Mouse (Mus musculus) mouse trophoblast stem cell (cell line): ENCODE data around the gene Oip5.
"Not testable (repeated sequence)": the region's sequence is repeated elsewhere in the genome, so short reads cannot be mapped to it uniquely, and the experiment has no call there.

ENCODE experiments used
- in situ Hi-C, 2 experiments: fragments of 300-500 bp; cut with MseI, MboI; formaldehyde crosslinking; loops; 2 replicates in 1 of 2; 3 replicates in 1 of 2; pipeline ENCODE4 v1.15.1; 2025

The Oip5 gene

DNA sequence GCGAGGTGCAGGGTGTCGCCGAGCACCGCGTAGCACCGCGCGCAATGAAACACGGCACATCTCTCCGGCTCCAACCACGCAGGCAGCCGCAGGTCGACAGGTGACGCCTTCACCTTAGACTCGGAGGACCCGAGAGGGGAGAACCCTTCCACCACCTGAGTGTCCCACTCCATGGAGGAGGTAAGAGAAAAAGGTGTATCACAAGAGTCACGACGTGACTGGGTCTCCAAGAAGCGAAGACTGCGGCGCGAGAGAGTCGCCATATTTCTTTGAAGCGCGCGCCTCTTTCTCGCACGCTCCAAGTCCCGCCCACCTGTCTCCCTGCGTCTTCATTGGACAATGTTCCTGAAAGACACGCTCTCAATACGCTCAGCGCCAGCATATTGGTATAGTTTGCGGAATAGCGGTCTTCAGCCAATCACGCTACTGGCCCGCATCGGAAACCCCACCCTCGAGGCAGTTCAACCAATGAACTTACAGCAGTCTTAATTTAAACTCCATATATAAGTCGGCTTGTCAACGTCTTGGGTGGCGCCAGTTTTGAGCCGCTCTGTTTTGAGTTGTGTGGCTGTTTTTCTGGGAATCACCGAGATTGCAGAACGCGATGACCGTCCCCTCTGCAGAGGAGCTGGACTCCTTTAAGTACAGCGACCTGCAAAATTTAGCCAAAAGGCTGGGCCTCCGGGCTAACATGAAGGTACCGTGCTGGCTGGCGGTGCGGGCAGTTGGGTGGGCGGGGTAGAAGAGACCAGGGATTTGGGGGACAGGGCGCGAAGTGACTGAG is at the start of gene Oip5, which contains the start of gene Nusap1:
Gene Oip5, minus strand, starts transcription at position 271 of the 784 bp plus-strand sequence.
Gene Nusap1, plus strand, starts transcription at position 100 of the 784 bp plus-strand sequence.
- in situ Hi-C loops: no loop called here

DNA sequence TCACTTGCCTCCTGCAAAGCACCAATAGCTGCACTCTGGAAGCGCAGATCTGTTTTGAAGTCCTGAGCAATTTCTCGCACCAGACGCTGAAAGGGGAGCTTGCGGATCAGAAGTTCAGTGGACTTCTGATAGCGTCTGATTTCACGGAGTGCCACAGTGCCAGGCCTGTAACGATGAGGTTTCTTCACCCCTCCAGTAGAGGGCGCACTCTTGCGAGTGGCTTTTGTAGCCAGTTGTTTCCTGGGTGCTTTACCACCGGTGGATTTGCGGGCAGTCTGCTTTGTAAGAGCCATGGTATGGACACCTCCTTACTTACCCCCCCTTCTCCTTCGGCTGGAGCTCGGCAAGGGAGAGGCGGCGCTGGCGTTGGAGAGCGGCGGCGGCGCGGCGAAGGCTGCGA is 47.5 kb upstream of the Oip5 start:
- in situ Hi-C loops: not testable (repeated sequence)

GRCm38 (mm10) chr2:119662220-119663182 is 44.2 kb upstream of the Oip5 start, which contains the start of gene Ndufaf1:
Ndufaf1 (minus strand) TSS chr2:119662827.
- in situ Hi-C loops: no loop called here

- in situ Hi-C loops: no loop called here
These were observed 26.0 kb upstream of the Oip5 start for GRCm38 (mm10) chr2:119644254-119644653.

GRCm38 (mm10) chr2:119641214-119641912 is 23.1 kb upstream of the Oip5 start:
- in situ Hi-C loops: no loop called here

DNA sequence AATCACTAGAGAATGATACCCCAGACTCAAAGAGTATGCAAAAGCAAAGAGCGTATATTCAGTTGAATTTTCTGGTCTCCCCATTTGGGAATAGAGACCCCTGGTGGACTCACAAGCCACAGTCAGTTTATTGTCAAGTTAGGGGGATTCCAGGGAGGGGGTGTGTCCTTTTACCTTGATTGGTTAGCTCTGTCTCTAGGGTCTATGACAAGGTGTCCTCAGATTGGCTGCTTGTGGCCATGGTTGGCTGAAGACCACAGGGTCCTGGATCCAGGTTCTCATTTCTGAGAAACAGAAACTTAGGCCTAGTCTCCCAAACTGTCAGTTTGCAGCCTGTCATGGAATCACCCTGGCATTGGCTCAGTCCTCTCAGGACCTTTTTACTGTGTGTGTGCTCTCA is 18.5 kb upstream of the Oip5 start:
- in situ Hi-C loops: no loop called here

GRCm38 (mm10) chr2:119621302-119621701 is 3.0 kb upstream of the Oip5 start:
- in situ Hi-C loops: no loop called here

DNA sequence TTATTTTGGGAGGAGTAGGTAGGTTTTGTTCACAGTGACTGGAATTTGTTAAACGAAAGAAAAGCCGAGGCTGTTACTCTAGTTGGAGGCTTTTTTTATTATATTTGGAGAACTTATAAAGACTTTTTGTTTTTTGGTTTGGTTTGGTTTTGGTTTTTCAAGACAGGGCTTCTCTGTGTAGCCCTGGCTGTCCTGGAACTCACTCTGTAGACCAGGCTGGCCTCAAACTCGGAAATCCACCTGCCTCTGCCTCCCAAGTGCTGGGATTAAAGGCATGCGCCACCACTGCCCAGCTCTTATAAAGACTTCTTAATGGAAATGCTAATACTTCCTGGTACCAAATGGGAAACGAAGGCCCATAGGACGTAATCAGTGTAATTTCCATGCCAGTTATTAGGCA is 733 bp upstream of the Oip5 start:
- in situ Hi-C loops: not testable (repeated sequence)

DNA sequence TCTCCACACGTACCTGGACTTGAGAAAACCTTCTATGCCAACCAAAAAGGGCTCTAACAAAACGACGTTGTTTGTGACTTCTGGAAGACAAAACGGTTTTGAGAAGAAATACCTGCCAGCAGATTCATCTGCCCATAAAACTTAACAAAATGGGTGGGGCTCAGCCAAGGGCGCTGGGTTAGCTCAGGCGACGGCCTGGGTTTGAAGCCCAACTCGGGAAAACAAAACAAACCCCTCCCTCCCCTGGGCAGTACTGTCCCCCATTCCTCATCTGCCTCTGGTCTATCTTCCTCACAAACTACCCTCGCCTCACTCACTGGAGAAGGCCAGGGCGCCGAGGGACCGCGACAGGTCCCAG is 449 bp downstream of the Oip5 start:
- in situ Hi-C loops: no loop called here

DNA sequence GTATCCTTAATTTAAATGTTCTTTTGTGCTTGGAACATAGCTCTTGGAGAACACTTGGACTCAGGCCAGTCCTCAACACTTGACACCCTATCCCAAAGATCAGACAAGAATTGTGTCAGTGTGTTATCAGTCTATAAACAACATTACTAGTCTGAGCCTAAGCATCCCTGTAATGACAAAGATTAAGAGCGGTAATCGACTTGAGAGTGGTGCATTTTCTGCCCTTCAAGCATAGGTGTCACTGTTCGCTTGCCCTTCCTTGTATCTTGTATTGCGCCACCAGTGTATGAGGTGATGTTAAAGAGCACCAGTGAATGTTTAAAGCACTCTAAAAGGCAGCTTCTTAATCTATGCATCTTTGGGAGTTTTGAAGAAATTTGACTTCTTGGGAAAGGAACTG is 11.2 kb downstream of the Oip5 start:
- in situ Hi-C loops: no loop called here

DNA sequence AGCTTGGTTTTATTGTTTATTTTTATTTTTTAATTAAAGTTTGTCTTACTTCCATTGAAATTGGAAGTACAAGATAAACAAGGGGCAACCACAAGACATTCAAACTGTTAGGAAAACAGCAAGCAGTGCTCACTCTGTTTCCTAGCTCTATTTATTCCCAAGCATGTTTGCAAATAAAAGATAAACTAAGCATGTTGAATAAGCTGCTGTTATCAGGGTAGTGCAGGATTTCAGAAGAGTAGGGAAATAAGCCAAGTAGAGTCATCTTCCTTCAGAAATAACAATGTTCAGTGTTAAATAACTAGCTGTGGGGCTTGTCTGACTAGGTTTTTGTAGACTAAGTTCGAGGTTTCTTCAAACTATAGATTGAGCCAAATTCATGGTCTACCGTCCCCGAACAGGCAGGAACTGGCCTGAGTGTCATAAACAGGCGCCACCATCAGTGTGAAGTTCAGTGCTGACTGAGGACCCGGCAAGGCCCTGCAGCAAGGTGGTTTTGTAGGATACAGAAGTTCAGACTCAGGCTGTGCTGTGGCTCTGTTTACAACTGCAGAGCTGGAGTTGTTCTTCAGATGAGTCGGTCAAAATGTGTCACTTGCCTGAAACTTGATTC is 12.8 kb downstream of the Oip5 start:
- in situ Hi-C loops: no loop called here

- in situ Hi-C loops: no loop called here
These were observed 14.4 kb downstream of the Oip5 start for GRCm38 (mm10) chr2:119603909-119604308.

GRCm38 (mm10) chr2:119602488-119602887 is 15.8 kb downstream of the Oip5 start:
- in situ Hi-C loops: no loop called here

DNA sequence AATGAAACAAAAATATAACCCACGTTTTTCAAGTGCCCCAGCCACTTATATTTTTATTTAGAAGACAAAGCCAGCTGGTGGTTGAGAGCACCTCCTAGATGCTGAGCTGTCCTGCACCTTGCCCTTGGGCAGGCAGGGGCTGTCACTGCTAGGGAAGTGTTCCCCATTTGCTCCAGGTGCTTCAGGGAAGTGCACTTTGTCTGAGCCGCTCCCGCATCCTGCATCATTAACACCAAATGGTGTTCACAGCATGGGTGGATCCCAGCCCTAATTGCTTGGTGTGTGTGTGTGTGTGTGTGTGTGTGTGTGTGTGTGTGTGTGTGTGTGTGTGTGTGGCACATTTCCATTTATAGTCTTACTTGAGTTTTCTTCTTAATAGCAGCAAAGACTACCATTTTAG is 16.7 kb downstream of the Oip5 start:
- in situ Hi-C loops: not testable (repeated sequence)

- in situ Hi-C loops: no loop called here
These were observed 17.2 kb downstream of the Oip5 start for GRCm38 (mm10) chr2:119601027-119601426.

GRCm38 (mm10) chr2:119596781-119597330 is 21.4 kb downstream of the Oip5 start:
- in situ Hi-C loops: no loop called here

DNA sequence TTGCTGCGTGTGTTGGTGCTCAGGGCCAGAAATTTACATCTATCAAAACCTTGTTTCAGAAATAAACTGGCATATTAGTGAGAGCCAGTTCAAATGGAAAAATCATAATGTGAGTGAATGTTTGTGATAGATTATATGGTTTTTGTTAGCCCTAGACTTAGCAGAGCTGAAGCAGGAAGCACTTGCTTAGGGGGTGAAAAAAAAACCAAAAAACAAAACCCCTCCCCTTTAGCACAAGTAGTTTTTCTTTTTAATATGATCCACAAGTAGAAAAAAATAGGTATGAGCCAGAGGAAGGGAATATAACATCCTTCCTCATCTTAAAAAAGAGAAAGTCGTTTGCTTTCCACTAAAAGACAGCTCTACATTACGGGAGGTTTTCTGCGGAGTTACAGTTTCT is 23.0 kb downstream of the Oip5 start:
- in situ Hi-C loops: no loop called here

DNA sequence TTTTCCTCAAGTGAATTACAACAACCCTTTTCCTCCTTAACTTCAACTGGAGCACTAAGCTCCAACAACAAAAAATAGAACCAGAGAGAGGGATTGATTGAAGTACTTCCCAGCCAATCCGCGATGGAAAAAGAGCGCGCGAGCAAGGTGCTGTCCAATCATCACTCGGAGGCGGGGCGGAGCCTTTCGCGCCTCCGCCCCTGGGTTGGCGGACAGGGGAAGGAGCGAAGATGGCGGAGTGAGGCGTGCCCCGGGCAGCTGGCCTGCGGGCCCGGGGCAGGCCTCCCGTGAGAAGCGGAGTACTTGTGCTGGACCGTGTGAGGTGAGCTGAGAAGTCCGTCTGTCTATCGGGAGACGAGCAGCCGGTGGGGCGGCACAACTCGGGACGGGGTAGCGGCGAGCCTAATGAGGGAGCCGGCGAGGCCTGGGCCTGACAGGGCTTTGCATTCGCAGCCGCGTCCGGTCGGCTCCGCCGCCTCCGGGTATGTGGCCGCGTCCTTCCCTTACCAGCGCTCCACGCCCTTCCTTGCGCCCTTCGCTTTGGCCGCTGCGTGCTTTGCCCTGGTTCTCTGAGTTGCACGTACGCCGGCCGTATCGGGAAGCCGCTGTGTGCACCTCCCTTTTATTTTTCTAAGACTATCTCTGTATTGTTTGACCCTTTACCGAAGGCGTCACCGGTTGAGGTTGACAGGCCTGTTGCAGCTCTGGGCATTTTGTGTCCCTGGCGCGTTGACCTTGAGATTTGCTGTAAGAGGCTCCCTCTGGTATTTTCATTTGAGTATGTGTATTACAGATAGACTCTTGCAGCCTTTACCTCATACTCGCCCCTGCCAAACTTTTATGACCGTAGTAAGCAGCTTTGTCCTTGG is 23.9 kb downstream of the Oip5 start:
- in situ Hi-C loops: no loop called here

DNA sequence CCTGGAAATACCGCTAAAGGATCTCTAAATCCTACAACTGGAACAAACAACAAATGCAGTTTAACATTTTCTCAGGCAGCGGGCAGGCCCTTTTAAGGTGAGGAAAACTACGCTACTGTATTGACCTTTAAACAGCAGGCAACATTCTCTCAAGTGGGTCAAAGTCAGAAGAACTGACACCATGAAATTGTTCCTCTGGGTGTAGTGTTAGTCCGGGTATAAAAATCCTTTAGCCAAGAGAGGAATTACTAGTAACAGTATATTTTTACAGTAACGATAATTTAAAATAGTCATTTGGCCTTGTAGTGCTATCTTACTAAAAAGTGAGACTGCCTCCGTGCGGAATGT is 24.5 kb downstream of the Oip5 start:
- in situ Hi-C loops: no loop called here

DNA sequence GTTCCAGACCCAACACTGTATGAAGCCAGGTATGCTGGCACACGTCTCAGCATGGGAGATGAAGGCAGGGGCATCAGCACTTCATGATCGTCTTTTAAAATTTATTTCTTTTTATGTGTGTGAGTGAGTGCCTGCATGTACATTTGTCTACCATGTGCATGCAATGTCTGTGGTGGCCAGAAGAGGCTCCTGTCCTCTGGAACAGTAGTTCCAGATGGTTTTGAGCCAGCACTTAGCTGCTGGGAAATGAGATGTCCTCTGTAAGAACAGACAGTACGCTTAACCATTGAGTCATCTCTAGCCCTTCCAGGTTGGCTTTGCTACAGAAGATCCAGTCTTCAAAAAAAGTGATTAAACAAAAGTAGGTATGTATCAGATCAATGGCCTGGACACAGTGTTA is 27.0 kb downstream of the Oip5 start:
- in situ Hi-C loops: no loop called here
